Mouse (Mus musculus) adipocyte (in vitro differentiated cells): ENCODE measurements at regions not wholly inside any gene's neighbourhood (a gene's known extent, or its start where the extent isn't known, plus 50 kb on each side); places are given as distances from the start of the nearest gene placed in this dataset.
"Not testable (repeated sequence)": the region's sequence is repeated elsewhere in the genome, so short reads cannot be mapped to it uniquely, and the experiment has no call there.

Experiments
- DNase-seq: peaks from one replicate; pipeline ENCODE4 v3.0.0-alpha.2; 2016; ENCODE audit warnings: low spot score

DNA sequence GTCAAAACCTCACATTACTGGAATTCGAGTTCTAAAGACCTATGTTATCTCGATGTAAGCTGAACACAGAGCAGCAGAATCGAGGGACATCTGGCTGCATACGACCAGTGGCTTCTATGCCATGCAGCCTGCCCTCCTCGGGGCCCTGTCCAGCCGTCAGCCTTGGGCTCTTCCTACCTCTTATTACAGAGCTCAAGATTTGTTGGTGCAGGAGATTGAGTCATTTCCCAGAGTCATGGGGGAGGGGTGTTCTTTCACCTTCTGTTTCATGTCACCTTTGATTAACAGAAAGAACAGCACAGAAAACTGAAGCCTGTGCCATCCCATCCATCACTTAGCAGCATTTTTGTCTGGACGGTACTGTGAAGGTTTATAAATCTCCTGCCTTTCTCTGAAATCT is 52.1 kb downstream of the Sst start:
- no peak for DNase-seq

DNA sequence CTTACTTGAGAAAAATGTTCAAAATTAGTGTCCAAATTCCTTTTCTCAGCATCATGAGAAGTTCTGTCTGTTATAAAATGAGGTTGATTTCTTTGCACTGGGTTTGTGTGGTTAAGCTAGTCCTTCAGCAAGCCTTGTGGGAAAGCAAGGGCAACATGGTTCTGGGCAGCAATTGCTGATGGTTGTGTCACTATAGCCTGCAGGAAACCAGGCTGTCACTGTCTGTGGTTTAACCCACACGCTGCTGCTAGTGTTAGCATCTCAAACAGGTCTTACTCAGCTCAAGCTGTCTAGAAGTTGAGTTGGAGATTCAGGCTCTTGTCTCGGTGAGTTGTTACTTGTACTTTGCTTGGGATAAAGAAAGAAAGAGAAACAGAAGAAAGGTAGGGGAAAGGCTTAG is 52.6 kb downstream of the Sst start:
- no peak for DNase-seq

DNA sequence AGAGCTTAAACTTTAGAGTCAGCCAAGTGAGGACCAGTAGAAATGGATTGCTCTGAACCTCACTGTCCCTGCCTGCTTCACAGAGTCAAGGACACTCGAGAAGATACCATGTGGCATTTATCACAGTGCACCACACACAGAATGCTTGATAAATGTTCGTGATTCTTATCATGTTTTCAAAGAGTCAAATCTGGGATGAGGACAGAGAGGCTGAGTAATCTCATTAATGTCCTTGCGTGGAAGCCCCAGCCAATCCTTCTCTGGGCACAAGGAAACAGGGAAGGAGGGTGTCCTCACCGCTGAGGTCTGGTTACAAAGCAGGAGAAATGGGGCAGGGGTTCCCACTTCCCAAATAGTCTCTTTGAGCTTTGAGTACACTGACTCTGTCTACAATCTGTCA is 55.8 kb downstream of the Sst start:
- no peak for DNase-seq

DNA sequence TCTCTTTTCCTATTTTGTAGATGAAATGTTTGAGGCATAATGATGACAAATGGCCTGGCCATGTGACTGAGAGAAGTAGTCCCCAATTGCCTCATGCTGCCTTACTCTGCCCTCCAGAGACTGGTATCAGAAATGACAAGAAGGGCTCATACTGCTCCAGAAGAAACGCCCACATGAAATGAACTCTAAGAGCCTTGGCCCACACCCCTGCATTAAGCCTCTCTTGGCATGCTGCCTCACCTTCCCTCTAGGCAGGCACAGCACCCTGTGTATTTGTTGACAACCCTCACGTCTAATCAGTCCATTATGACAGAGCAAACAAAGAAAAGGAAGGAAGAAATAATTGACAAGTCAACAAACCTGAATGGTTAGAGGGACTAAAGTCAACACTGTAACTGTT is 57.2 kb downstream of the Sst start:
- peak; percentile 7 for DNase-seq

DNA sequence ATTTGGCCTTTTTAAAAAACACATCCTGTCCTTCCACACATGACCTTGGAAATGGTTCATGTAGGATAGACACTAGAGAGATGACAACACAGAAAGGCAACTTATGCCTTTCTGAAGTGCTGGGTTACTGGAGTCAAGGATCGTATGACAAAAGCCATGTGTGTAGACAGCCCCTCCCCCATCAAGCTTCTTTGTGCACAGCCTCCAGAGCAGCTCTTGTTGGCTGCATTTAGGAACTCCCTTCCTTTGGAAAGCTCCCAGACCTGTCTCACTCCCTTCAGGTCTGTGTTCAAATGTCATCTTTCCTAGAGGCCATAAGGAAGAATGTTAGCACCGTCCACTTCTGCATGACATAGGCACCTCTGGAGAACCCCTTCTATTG is 57.7 kb downstream of the Sst start:
- DNase-seq, result no peak

DNA sequence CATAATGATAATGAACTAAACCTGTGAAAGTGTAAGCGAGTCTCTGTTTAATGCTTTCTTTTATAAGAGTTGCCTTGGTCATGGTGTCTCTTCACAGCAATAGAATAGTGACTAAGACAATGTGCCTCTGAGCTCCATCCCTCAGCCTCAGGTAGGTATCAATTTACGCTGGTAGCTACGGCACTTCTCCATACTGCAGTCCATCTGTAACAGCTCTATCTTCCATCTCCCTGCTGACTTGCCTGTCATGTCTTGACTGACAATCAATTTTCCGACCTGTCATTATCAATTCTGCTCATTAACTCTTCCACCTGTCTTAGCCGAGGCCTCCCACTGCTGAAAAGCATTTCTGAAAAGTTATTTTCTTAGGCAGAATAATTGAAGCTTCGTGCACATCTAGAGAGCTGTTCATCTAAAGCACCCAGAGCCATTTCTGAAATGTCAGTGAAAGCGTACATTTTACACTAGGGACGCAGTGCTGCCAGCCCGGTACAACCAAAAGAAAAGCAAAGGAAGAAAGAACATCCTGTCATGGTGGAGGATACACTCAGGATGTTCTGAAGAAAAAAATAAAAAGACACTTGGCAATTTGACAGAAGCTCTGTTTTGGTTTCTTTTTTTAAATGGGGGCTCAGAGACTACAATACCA is 58.2 kb downstream of the Sst start:
- no peak for DNase-seq

DNA sequence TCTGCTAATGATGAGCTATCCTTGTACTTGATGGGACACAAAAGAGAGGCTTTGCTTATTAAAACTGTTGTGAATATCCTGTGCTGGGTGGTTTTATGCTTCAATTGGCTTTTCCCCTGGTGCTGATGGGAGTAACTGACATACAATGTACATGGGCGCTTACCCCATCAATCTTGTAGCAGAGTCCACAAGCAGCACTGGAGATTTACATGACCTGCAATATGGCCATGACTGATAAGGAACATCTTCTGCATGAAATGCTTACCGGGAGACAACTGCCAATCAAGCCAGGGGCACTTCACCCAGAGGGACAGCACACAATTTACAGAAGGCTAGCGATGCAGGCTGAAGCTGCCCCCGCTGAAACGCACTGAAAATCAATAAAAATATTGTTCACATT is 65.1 kb downstream of the Sst start:
- no peak for DNase-seq

DNA sequence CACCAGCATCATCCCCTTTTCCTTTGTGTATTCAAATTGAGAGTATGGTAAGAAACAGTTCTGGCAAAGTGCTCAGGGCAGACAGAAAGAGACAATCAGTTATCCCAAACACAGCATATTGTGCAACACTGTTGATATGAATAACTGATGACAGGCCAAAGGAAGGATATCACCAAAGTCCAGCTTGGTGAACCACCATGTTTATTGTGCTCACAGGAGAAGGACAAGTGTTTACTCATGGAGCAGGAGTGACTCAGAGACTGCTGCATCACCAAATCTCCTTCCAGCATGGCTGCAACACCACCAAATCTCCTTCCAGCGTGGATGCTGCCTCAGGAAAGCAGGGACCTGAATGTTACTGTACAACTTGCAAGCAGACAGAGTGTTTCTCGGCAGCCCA is 105.5 kb downstream of the Sst start:
- DNase-seq, result no peak

DNA sequence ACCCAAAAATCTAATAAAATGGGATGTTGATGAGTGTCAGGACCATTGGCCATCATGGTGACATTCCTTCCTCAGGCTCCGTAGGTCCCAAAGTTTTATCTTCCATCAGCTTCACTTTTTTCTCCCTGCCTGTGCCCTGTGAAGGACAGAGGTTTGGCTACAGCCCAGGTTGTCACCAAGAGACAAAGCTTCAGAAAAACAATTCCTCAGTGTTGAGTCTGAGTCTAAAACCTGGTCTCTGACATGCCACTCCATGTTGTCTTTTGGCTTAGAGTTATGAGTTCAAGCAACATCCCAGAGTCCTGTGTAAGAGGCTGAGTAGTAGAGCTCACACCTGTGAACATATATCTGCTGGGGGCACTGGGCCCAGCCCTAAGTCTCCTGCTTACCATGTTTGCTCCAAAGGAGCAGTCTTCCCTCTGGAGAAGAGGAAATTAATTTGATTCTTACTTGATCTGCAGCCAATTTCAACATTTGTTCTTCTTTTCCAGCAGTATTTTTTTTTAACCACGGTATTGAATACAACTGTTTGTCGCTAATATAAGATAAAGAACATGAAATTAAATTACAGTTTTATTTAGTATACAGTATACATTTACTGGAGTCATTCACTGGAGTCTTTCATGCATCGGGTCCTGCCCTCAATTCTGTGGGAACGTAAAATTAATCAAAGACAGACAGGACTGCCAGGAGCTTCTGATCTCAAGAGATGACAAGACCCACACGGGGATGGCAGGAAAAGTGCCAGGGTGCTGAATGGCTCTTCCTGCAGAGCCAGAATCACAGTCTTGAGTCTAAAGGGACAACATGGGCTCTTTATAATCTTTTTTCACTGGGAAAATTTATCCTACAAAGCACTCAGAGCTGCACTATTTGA is 106.5 kb downstream of the Sst start:
- no peak for DNase-seq

DNA sequence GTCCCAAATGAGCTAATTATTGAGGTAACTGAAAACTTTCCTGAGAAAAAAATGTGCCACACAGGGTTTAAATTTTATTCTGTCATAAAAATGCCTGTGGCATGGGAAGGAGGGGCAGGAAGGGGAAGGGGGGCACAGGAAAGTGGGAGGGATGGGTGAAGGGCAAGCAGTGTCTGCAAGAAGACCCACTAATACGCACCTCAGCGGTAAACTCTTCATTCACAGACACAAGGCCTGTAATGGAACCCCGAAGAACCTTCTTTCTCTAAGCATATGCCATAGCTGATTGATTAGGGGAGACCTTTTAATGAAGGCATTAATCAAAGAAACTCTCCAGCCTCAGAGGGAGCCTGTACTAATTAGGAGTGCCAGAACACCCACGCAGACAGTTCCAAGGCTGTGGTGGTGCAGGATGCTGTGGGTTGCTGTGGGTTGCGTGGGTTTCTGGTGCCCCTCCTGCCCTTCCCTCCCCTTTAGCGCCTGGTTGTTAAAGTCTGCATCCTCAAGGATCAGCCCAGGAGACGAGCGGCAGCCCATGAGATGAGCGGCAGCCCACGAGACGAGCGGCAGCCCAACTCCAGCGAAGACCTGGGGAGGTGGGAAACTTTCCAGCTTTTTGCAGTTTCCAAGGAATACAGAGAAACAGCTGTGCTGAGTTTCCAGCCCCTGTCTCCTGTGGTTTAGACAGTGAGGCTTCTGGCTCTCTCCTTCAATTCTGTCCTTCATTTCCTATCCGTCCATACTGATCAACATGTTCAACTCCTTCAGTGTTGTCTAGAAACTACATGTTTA is 110.1 kb downstream of the Sst start:
- DNase-seq, result no peak

DNA sequence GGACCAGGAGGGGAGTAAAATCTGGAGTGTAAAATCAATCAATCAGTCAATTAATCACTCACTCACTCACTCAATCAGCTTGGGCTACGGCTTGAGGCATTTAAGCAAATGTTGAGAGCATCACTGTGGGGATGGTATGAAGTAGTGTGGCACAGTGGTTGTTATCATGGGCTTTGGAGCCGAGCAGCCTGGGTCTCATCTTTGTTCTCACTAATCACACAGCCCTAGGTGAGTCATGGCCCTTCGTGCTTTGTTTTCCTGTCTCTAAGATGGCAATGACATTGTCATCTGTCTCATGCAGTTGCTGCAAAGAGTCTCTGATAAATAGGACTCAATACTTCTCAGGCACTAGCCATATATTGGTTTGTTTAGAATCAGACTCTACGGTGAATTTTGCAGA is 112.9 kb downstream of the Sst start:
- no peak for DNase-seq

DNA sequence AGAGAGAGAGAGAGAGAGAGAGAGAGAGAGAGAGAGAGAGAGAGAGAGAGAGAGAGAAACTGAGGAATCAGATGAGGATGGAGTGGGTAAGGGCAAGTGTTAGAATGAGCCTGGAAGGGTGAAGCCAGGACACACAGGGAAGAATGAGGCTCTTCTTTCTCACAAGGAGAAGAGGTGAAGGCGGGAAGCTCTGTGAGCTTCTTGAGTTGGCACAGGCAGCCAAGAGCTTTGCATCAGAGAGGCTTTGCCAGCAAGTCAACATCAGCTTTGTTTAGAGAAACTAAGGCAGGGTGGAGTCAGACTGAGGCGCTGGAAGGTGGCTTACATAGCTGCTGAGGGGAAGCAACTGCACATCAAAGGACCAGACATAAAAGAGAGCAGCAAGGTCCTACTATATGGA is 113.7 kb downstream of the Sst start:
- DNase-seq, result no peak

DNA sequence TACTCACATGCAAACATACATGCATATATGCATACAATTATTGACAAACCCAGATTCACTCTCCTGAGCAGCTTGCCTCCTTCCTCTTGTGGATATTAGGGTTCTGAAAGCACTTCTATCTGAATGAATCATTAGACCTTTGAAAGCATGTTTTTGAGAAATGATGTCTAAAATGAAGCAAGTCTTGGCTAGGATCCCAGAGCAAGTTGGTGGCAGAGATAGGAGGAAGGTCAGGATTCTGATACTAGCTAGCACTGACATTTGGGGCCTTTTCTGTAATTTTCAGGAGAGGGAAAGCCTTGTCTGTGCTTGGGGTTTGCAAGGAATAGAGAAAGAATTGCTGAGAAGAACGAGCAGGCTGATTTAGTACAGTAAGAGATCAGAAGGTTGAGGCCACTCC is 114.3 kb downstream of the Sst start:
- DNase-seq, result peak; percentile 58

DNA sequence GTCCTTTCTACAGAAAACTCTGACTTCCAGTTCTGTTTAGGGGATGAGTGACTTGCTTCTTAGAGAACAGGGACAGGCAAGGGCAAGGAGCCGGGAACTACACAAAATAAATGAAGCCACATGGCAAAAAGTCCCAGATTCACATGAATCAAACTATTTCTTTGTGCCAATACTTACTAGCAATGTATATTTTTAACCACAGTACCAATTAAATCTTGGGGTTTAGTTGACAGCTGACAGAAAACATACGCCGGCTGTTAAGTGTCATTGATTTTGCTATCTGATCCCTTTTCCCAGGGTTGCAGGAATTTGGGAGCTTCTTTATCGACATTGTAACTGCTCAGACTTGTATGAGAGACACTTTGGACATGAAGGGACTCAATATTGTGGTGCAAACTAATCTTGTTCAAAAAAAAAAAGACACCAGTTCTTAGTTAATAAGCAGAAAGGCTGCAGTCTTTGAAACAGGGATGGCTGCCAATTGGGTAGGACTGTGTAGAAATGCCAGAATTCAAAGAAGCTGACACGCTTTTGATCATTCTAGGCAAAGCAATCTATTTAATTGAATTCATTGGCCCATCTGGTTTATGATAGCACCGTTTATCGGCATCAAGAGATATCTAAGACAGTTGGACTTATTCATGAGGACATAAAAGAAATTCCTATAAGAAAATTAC is 132.5 kb downstream of the Sst start:
- peak; percentile 9 for DNase-seq

DNA sequence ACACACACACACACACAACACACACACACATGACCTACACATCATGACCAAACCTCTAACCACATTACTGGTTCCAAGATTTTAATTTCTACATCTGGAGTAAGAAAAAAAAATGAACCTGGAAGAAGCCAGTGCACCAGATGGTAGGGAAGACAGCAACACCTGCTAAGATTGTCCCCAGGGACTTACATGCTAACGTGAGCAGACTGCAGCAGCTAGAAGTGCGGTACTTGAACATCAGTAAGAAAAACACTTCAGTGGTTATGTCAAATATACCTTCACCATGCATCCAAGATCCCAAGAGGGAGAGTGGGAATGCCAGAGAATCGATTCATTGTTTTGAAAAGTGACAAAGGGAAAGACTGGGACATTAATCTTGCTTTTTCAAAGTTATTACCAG is 153.7 kb downstream of the Sst start:
- DNase-seq, result no peak

DNA sequence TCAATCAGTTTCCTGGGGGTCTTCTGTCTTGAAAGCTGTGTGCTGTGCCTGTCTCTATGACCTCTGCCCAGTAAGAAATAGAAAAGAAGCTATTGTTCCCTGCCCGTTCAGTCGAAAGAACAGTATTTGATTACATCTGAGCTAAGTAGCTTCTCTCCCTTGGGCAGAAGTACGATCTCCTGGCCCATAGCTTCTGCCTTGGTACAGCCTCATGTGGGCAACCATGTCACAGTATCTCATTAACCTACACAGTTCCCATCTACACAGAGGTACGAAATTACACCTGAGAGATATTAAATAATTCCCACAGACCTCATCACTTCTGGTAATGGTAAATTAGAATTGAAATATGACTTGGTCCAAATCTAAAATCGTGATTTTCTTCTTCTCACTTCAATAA is 155.0 kb downstream of the Sst start:
- DNase-seq, result no peak

DNA sequence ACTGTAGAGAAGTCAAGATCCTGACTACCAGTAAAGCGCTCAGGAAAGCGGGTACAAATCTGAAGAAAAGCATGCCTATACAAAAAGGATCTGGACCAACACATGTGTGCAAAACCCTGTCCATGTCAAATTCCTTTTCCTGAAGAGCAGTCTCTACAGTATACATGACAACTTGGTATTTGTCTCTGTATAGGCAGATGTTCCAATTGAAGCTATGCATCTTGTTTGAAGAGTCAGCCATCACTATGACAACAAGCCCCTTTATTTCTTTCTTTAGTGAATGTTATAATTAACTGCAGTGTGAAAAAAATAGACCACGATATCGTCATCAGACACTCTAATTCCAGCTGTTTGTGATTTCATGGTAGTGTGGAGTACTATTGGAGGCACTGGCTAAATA is 164.2 kb downstream of the Sst start:
- no peak for DNase-seq

DNA sequence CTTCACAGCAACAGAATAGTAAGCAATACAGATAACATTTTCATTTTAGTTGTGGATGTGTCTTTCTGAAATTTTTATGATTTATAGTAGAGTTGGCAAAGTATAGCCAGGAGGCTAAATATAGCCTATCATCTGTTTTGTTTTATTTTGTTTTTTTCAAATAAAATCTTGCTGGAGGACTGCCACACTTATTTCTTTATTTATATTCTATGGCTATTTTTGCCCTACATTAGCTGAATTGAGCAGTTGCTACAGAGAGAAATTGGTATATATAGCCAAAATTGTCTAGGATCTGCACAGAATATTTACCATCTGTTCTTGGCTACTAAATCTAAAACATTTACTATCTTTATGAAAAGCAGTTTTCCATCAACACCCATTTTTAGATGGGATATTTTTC is 169.0 kb downstream of the Sst start:
- DNase-seq, result no peak

DNA sequence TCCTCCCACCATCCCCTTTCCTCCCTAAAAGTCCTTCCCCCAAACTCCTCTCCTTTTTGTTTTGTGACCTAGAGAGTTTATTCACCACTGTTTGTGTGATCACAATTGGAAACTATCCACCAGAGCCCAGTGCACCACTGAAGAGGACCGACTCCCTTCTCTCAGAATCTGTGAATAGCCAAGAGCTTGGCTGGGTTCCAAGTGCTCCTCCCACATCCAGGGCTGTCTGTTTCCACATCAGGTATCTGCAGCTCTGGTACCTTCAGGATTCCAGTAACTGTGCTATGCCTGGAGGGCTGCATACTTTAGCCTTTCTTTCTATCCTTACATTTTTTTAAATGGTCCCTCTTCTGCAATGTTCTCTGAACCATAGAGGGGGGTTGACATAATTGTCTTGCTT is 180.5 kb upstream of the Masp1 start:
- DNase-seq, result no peak

DNA sequence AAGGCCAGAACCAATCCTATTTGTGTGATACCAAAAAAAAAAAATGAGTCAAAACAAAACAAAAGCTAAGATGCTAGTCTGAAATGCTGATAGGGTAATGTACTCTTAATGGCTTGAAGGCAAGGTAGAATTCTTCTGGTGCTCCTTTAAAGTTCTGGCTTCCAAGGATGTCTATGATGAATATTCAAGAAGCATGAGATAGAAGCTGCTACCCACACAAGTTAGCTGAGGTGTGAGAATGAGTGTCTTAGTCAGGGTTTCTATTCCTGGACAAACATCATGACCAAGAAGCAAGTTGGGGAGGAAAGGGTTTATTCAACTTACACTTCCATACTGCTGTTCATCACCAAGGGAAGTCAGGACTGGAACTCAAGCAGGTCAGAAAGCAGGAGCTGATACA is 173.6 kb upstream of the Masp1 start:
- DNase-seq, result not testable (repeated sequence)

DNA sequence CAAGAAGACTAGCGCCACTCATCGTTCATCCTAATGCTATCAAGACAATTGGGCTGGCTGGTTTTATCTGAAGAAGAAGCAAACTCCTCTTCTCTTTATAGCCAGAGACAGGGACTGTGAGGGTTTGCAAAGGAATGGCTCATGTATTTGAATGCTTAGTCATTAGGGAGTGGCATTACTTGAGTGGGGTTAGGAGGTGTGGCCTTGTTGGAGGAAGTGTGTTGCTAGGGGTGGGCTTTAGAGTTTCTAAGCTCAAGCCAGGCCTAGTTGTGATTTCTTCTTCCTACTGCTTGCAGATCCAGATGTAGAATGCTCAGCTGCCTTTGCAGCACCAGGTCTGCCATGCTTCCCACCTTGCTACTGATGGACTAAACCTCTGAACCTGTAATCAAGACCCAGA is 169.4 kb upstream of the Masp1 start:
- DNase-seq, result no peak

DNA sequence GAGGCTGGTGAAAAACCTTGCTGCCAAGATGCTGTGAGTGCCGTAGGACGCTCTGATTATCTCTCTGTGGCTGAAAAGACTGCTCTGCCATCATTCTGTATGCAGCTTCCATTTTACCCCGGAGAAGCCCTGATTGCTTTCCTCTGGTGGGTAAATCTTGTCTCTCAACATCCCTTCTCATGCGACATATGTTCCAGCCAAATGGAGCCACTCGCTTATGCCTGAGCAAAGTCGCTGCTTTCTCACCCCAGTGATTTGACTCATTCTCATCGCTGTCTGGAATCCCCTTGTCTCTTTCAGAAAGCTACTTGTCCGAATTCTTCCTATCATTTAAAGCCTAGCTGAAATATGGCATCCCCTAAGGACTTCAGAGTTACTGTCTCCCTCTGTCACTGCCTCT is 166.2 kb upstream of the Masp1 start:
- DNase-seq, result no peak

DNA sequence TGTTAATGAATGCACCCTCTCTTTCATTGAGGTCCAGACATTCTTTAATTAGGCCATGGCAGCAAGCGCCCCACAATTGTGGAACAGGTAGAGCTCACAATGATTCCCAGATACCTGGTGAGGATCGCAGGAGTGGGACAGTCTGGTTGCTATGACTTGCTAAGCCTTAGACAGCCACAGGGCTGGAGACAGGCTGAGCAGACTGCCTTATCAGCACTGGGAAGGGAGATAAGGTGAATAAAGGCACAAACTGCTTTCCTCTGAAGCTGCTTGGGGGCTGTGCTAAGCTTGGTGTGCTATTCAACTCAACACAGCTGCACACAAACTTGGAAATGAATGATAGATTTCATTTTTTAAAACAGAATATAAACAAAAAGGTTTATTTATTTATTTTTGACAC is 159.8 kb upstream of the Masp1 start:
- no peak for DNase-seq
